Mouse (Mus musculus): ENCODE results near the gene Gpc1. TPM values are rescaled to one million over a fixed set of nuclear protein-coding genes. Genes with fewer than 3 reads are reported as not detected.

Gene Gpc1
- 4.1 and 4.7 TPM in 2 replicates for polyA plus RNA-seq (2015; fragmentation: Nextera tagmentation; extraction: Ambion mirVana)

DNA sequence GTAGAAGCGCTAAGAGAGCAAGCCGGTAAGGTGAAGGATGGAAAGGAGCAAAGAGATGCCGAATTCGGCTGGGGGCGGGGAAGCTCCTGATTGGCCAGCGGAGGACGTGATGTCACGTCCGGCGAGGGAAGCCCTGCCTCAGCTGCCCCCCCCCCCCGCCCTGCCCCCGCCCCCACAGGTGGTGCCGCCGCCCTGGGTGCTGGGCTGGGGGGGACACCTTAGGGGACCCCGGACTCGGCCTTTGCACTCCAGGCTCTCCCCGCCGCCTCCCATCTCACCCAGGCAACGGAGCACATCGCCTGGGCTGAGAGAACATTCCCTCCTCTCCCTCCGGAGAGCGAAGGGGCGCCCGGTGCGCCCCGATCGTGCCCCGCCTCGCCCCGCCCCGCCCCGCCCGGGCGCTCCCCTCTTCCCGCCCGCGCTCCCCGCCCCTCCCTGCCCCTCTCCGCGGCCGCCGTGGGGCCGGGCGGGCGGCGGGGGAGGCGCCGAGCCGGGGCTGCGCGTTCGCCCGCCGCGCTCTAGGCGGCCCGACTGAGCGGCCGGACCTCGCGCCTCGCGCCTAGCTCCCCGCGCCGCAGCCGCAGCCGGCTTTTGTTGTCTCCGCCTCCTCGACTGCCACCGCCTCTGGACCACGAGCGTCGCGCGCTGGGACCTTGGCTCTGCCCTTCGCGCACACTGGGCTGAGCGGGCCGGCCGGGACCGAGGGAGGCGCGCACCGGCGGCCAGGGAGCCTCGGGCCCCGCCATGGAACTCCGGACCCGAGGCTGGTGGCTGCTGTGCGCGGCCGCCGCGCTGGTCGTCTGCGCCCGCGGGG, at the start of gene Gpc1:
Gpc1 (plus strand) TSS at position 458 of the 814 bp plus-strand sequence.
- H3K27me3 ChIP-seq: peaks cover 58% of the 10 kb centered on the region
- H3K9ac ChIP-seq: peak within 1 kb of the TSS; percentile 31; the same call in 1 of the 2 replicates
- H3K4me3 ChIP-seq (replicated peaks): peak within 1 kb of the TSS; percentile 55
- under 1% methylated on average over 69 of the region's 99 CpGs for WGBS (ENCODE audit: insufficient replicate concordance)
- H3K4me1 ChIP-seq (replicated peaks): peaks cover 19% of the 10 kb centered on the region
- no peaks in the 10 kb centered on the region for H3K9me3 ChIP-seq (replicated peaks)
- ATAC-seq (ENCODE audit: insufficient read depth): peak; percentile 64
- H3K36me3 ChIP-seq (replicated peaks): no peaks in the 10 kb centered on the region
- no peak within 1 kb of the TSS for H3K27ac ChIP-seq (replicated peaks)
- H3K4me2 ChIP-seq: peak within 1 kb of the TSS; percentile 70

DNA sequence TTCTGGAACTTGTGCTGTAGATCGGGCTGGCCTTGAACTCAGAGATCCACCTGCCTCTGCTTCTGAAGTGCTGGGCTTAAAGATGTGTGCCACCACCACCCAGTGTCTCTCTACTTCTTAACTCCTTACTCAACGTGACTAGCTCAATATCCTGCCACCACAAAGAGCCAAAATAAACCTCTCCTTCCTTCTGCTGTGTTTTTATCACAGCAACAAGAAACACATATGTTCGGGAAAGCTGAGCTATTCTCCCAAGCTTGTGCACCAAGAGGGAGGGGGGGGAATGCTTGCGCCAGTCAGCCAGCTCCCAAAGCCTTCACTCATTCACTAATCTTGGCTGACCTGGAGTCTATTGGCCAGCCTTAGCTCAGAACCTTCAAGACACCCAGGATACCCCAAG, 49.6 kb upstream of the Gpc1 start:
- 54% methylated on average over 4 of the region's 4 CpGs for WGBS (ENCODE audit: insufficient replicate concordance)
- no peaks in the 10 kb centered on the region for H3K27me3 ChIP-seq
- H3K4me3 ChIP-seq (replicated peaks): no peak overlapping the region
- no peak overlapping the region for H3K4me2 ChIP-seq
- H3K9me3 ChIP-seq (replicated peaks): no peaks in the 10 kb centered on the region
- no peak overlapping the region for H3K9ac ChIP-seq
- ATAC-seq (ENCODE audit: insufficient read depth): no peak
- H3K36me3 ChIP-seq (replicated peaks): no peaks in the 10 kb centered on the region
- no peaks in the 10 kb centered on the region for H3K4me1 ChIP-seq (replicated peaks)
- H3K27ac ChIP-seq (replicated peaks): no peak overlapping the region

DNA sequence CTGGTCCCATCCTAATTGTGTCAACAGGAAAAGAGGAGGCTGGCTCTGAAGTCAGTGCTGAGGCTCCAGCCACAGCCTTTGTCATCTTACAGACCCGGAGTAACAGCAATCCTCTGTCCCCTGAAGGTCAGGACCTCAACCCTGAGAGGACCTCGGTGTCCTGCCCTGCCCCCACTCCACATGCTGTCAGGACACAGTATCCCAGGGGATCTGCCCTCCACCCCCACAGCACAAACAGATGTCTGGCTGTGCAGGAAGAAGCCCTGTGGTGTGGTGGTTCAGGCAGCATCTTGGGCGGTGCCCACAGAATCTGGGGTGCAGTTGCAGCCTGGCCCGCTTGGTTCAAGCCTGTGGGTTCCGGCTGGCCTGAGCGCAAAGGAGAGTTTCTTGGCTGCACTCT, 48.9 kb upstream of the Gpc1 start:
- no peak overlapping the region for H3K4me3 ChIP-seq (replicated peaks)
- H3K9me3 ChIP-seq (replicated peaks): no peaks in the 10 kb centered on the region
- ATAC-seq (ENCODE audit: insufficient read depth): no peak
- WGBS (ENCODE audit: insufficient replicate concordance): 48% methylated on average over 6 of the region's 6 CpGs
- H3K4me1 ChIP-seq (replicated peaks): no peaks in the 10 kb centered on the region
- no peak overlapping the region for H3K4me2 ChIP-seq
- H3K9ac ChIP-seq: no peak overlapping the region
- no peaks in the 10 kb centered on the region for H3K27me3 ChIP-seq
- H3K36me3 ChIP-seq (replicated peaks): no peaks in the 10 kb centered on the region
- H3K27ac ChIP-seq (replicated peaks): no peak overlapping the region

DNA sequence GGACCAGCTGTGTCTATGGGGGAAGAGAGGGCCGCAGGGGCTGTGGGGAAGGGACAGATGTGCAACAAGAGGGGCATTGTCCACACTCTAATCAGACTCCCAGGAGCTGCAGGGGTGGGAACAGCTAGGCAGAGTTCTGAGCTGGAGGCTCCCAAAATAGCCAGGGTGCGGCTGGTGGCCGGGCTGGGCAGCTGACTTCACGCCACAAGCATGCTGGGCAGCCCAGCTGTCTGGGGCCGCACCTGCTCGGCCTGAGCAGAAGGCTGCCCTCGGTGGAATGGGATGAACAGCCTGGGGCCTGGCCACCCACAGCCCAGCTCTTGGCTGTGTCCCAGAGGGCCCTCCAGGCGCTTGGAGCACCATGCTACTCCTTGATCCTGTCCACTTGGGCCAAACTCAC, 44.2 kb upstream of the Gpc1 start:
- WGBS (ENCODE audit: insufficient replicate concordance): 62% methylated on average over 8 of the region's 8 CpGs
- Histone ChIP-seq H3K27me3 (no peaks in the 10 kb centered on the region), H3K36me3 (replicated peaks) (no peaks in the 10 kb centered on the region), H3K27ac (replicated peaks) (no peak overlapping the region), H3K4me2 (no peak overlapping the region), H3K9ac (no peak overlapping the region), H3K4me3 (replicated peaks) (no peak overlapping the region), H3K4me1 (replicated peaks) (no peaks in the 10 kb centered on the region; the same call in 1 of the 2 replicates), H3K9me3 (replicated peaks) (no peaks in the 10 kb centered on the region)
- ATAC-seq (ENCODE audit: insufficient read depth): no peak

GRCm38 (mm10) chr1:92788049-92788448, 43.4 kb upstream of the Gpc1 start:
- Histone ChIP-seq H3K4me3 (replicated peaks) (no peak overlapping the region), H3K4me1 (replicated peaks) (no peaks in the 10 kb centered on the region; the same call in 1 of the 2 replicates), H3K36me3 (replicated peaks) (no peaks in the 10 kb centered on the region), H3K27ac (replicated peaks) (no peak overlapping the region), H3K4me2 (no peak overlapping the region), H3K9ac (no peak overlapping the region), H3K27me3 (no peaks in the 10 kb centered on the region), H3K9me3 (replicated peaks) (no peaks in the 10 kb centered on the region)
- ATAC-seq (ENCODE audit: insufficient read depth): no peak
- WGBS (ENCODE audit: insufficient replicate concordance): 67% methylated on average over 7 of the region's 7 CpGs

DNA sequence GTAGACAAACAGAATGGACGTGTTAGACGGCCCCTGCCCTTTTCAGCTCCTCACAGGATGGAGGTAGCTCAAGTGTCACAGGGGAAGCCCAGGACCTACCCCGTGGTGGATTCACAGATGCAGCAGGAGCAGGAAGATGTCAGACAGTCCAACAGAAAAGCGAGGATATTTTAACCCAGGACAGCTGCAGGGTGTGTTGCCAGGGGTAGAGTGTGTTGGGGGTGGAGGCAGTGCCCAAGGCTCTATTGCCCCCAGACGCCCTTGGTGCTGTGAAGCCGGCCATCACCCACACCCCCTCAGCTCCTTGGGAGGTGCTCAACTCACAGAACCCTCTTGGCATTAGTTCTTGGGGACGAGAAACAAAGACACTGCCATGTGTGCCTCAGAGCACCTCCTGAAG, 40.8 kb upstream of the Gpc1 start:
- H3K36me3 ChIP-seq (replicated peaks): no peaks in the 10 kb centered on the region
- no peak overlapping the region for H3K4me2 ChIP-seq
- ATAC-seq (ENCODE audit: insufficient read depth): no peak
- no peak overlapping the region for H3K27ac ChIP-seq (replicated peaks)
- H3K9ac ChIP-seq: no peak overlapping the region
- no peaks in the 10 kb centered on the region for H3K9me3 ChIP-seq (replicated peaks)
- WGBS (ENCODE audit: insufficient replicate concordance): 32% methylated on average over 7 of the region's 7 CpGs
- no peaks in the 10 kb centered on the region for H3K27me3 ChIP-seq
- H3K4me3 ChIP-seq (replicated peaks): no peak overlapping the region
- H3K4me1 ChIP-seq (replicated peaks): no peaks in the 10 kb centered on the region; the same call in 1 of the 2 replicates

DNA sequence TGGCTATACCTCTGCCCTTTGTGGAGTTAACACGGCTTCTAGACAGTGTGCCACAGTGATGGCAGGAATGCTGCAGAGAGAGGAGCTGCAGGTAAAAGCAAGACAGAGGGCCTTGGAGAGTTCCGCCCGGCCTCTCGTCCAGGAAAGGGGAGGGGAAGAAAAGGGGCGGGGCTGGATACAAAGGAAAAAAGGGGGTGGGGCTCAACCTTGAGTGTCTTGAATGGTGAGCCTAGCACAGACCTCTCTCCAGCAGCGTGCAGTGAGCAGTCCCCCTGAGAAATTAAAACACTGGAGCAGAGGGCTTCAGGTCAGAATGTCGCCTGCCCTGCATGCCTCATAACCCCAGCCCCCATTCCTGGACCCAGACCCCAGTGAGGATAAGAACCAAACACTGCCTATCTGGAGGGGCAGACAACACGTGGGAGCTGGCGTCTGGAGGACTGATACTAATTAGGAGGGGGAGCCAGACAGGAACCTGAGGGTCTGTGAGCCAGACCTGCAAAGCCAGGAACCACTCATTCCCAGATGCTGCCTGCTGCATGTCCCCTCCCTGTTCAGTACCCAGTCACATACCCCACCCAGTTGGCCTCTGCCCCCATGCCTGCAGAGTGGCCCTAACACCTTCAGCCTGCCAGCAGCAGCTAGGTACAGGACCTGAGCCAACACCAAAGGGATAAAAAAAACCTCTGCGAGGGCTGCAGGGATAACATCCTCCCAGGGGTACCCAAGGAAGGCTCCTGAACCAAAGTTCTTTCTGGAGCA, 40.2 kb upstream of the Gpc1 start:
- Histone ChIP-seq H3K27ac (replicated peaks) (no peak overlapping the region), H3K9me3 (replicated peaks) (no peaks in the 10 kb centered on the region), H3K4me3 (replicated peaks) (no peak overlapping the region), H3K36me3 (replicated peaks) (no peaks in the 10 kb centered on the region), H3K27me3 (no peaks in the 10 kb centered on the region), H3K9ac (no peak overlapping the region), H3K4me1 (replicated peaks) (no peaks in the 10 kb centered on the region; the same call in 1 of the 2 replicates), H3K4me2 (no peak overlapping the region)
- 9% methylated on average over 10 of the region's 10 CpGs for WGBS (ENCODE audit: insufficient replicate concordance)
- no peak for ATAC-seq (ENCODE audit: insufficient read depth)

DNA sequence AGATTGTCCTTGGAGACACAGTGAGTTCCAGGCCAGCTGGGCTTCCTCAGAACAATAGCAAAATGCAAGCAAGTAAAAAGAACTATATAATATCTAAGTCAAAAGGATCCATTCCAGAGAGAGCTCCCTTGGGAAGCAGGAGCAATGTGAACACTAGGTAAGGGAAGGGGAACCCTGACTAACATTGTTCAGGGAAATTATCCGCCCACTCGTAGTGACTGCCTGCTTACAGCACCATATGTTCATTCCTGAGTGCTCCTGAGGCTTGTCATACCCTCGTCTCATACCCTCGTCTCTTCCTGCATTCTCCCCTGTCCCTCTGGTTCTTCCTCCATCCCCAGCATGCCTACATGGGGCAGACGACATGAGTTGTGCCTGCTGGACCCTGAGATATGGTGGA, 37.7 kb upstream of the Gpc1 start:
- no peaks in the 10 kb centered on the region; the same call in 1 of the 2 replicates for H3K4me1 ChIP-seq (replicated peaks)
- no peak overlapping the region for H3K9ac ChIP-seq
- WGBS (ENCODE audit: insufficient replicate concordance): 36% methylated on average over 5 of the region's 5 CpGs
- no peak for ATAC-seq (ENCODE audit: insufficient read depth)
- no peak overlapping the region for H3K4me3 ChIP-seq (replicated peaks)
- no peaks in the 10 kb centered on the region for H3K9me3 ChIP-seq (replicated peaks)
- H3K36me3 ChIP-seq (replicated peaks): no peaks in the 10 kb centered on the region
- H3K27ac ChIP-seq (replicated peaks): no peak overlapping the region
- no peak overlapping the region for H3K4me2 ChIP-seq
- H3K27me3 ChIP-seq: no peaks in the 10 kb centered on the region

GRCm38 (mm10) chr1:92798425-92798824, 33.0 kb upstream of the Gpc1 start:
- Histone ChIP-seq H3K36me3 (replicated peaks) (no peaks in the 10 kb centered on the region), H3K4me2 (no peak overlapping the region), H3K4me3 (replicated peaks) (no peak overlapping the region), H3K9me3 (replicated peaks) (no peaks in the 10 kb centered on the region), H3K4me1 (replicated peaks) (no peaks in the 10 kb centered on the region), H3K9ac (no peak overlapping the region), H3K27me3 (no peaks in the 10 kb centered on the region), H3K27ac (replicated peaks) (no peak overlapping the region)
- 41% methylated on average over 2 of the region's 2 CpGs for WGBS (ENCODE audit: insufficient replicate concordance)
- no peak for ATAC-seq (ENCODE audit: insufficient read depth)

DNA sequence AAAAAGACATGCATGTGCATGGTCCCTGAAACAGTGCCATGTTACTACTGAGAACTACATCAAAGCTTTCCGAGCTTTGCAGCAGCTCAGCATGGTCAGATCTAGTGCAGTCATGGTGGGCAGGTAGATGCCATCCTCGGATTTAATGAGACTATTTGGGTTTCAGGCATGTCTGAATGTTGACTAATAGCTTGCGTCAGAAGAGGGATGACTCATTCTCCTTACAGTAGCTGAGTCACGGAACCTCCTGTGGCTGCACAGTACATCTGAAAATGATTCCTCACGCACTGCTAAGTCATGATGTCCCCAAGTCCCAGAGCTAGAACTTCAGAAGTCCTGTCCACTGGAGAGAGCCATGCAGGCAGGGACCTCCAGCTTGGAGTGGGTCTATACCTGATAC, 31.8 kb upstream of the Gpc1 start:
- WGBS (ENCODE audit: insufficient replicate concordance): 50% methylated on average over 5 of the region's 5 CpGs
- Histone ChIP-seq H3K9ac (no peak overlapping the region), H3K9me3 (replicated peaks) (no peaks in the 10 kb centered on the region), H3K4me2 (no peak overlapping the region), H3K27ac (replicated peaks) (no peak overlapping the region), H3K36me3 (replicated peaks) (no peaks in the 10 kb centered on the region), H3K4me3 (replicated peaks) (no peak overlapping the region), H3K4me1 (replicated peaks) (no peaks in the 10 kb centered on the region), H3K27me3 (no peaks in the 10 kb centered on the region)
- no peak for ATAC-seq (ENCODE audit: insufficient read depth)

DNA sequence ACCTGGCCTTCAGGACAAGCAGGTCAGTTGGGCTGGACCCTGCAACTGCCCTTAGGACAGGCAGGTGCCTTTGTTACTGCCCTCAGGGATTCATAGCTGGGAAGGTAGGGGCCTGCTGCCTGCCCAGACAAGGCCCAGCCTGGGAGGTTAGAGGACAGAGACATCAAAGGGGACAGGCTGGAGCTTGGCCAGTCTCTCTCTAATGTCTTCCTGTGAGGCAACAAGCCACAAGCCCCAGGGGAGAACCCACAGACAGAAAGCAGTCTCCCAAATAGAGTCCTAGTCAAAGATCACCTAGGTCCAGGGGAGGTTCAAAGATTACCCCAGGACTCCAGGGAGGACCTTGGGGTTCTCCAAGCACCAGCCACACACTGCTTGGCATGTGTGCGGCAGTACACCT, 29.1 kb upstream of the Gpc1 start:
- no peak for ATAC-seq (ENCODE audit: insufficient read depth)
- Histone ChIP-seq H3K9me3 (replicated peaks) (no peaks in the 10 kb centered on the region), H3K4me3 (replicated peaks) (no peak overlapping the region), H3K27ac (replicated peaks) (no peak overlapping the region), H3K4me2 (no peak overlapping the region), H3K27me3 (no peaks in the 10 kb centered on the region), H3K9ac (no peak overlapping the region), H3K36me3 (replicated peaks) (no peaks in the 10 kb centered on the region), H3K4me1 (replicated peaks) (no peaks in the 10 kb centered on the region)
- WGBS (ENCODE audit: insufficient replicate concordance): 77% methylated on average over 1 of the region's 1 CpGs

Data from liver, embryonic 15.5 days (tissue).